Mouse (Mus musculus): ENCODE results near the gene Nf1.

GRCm38 (mm10) chr11:79299719-79300431 is 39.6 kb upstream of the Nf1 start:
- TF ChIP-seq TAL1 (IDR thresholded peaks at IDR 0.05; ENCODE audit: low read length) (no peak), GATA1 (IDR thresholded peaks at IDR 0.05; ENCODE audit: low read length) (no peak)

All from erythroblast, embryonic 14.5 days (primary cell).